22 mouse cellular contexts compared by ENCODE assay signal in the genomic region with DNA sequence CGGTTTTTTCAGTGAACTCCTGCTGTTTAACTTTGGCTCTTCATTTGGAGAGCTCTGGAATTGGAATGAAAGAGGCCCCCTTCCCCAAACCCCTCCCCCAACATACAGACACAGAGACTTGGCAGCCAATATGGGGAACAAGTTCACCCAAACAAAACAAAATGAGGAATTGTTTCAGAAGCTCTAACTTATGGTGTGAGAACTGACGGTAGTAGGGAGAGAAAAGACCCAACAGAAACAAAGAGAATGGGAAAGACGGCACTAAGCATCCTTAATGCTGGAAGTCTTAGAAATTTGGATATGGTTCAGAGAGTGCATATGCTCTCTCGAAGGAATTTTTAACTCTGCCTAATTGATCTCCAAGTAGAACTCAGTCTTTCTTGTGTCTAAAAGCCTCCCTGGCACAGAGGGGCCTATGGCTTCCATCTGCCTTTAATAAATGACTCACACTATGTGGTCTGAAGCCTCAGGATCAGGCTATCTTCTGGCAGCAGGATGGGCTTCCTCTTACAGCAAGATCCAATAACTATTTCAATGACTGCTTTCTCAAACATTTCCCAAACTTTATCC.
DNase-seq lines count a peak whose midpoint lies in the region; ATAC-seq and TF ChIP-seq lines count a peak whose summit lies in the region.
"Had no signal": no experiment of that assay in that cellular context is flagged by ENCODE, and none has a peak within 500 bp of the region (broad histone marks: within the 10 kb centered on the region; RNA-seq: fewer than 3 reads in every experiment).

No protein-coding gene starts in this region.

- no peaks in the 10 kb centered on the region for H3K4me1 ChIP-seq in hindbrain, postnatal 0 days (ENCODE audit: insufficient read depth, low read length)
- H3K4me1 ChIP-seq in hindbrain, embryonic 14.5 days (replicated peaks; ENCODE audit: control insufficient read depth, insufficient read depth, low read length), result no peaks in the 10 kb centered on the region
- 0 out of 2 replicates have a peak, but pooled peaks cover 2% of the 10 kb centered on the region for H3K4me1 ChIP-seq in lung, embryonic 14.5 days (ENCODE audit: insufficient read depth)
- H3K4me1 ChIP-seq in lung, postnatal 0 days (ENCODE audit: insufficient read depth, low read depth, low read length), result no peaks in the 10 kb centered on the region
- H3K4me1 ChIP-seq in stomach, embryonic 16.5 days (ENCODE audit: control insufficient read depth, insufficient read depth, low read length), result peaks cover 4% of the 10 kb centered on the region

- WGBS in hindbrain, postnatal 0 days, result 26% methylated on average over 4 of the region's 4 CpGs
- WGBS in hindbrain, embryonic 14.5 days, result 40% methylated on average over 4 of the region's 4 CpGs
- WGBS in lung, embryonic 14.5 days, result 23% methylated on average over 4 of the region's 4 CpGs
- 37% methylated on average over 4 of the region's 4 CpGs for WGBS in lung, postnatal 0 days
- 37% methylated on average over 4 of the region's 4 CpGs for WGBS in stomach, embryonic 16.5 days

- TF ChIP-seq CTCF in hindbrain, postnatal 0 days (IDR thresholded peaks at IDR 0.05; ENCODE audit: low read depth), result no peak
- TF ChIP-seq CTCF in lung, embryonic 14.5 days (IDR thresholded peaks at IDR 0.05; ENCODE audit: low read depth), result no peak
- no peak for TF ChIP-seq CTCF in lung, postnatal 0 days (IDR thresholded peaks at IDR 0.05)

- H3K27ac ChIP-seq in hindbrain, postnatal 0 days, result no peak overlapping the region
- H3K27ac ChIP-seq in hindbrain, embryonic 14.5 days, result no peak overlapping the region
- no peak overlapping the region for H3K27ac ChIP-seq in lung, embryonic 14.5 days (ENCODE audit: low read depth)
- H3K27ac ChIP-seq in lung, postnatal 0 days (ENCODE audit: low read length), result no peak overlapping the region
- H3K27ac ChIP-seq in stomach, embryonic 16.5 days (ENCODE audit: low read length), result no peak overlapping the region
- H3K27ac ChIP-seq: left cerebral cortex, adult 2 months had no signal

- no peaks in the 10 kb centered on the region for H3K36me3 ChIP-seq in hindbrain, postnatal 0 days (ENCODE audit: insufficient read depth, low read length)
- no peaks in the 10 kb centered on the region for H3K36me3 ChIP-seq in hindbrain, embryonic 14.5 days (replicated peaks; ENCODE audit: control insufficient read depth, insufficient read depth)
- no peaks in the 10 kb centered on the region for H3K36me3 ChIP-seq in lung, embryonic 14.5 days (ENCODE audit: insufficient read depth)
- no peaks in the 10 kb centered on the region for H3K36me3 ChIP-seq in lung, postnatal 0 days (ENCODE audit: insufficient read depth, low read length)
- no peaks in the 10 kb centered on the region for H3K36me3 ChIP-seq in stomach, embryonic 16.5 days (ENCODE audit: control insufficient read depth, insufficient read depth, low read length)

- no peak for ATAC-seq in hindbrain, postnatal 0 days
- ATAC-seq in hindbrain, embryonic 14.5 days (ENCODE audit: low FRiP score), result no peak
- ATAC-seq in lung, embryonic 14.5 days (ENCODE audit: insufficient read depth), result 0 out of 2 replicates have a peak, but pooled peaks have one; percentile 28
- ATAC-seq in lung, postnatal 0 days, result no peak
- peak; percentile 83; the same call in 1 of the 2 replicates for ATAC-seq in stomach, embryonic 16.5 days (ENCODE audit: insufficient read depth, low FRiP score)
- ATAC-seq: liver, postnatal 0 days had no signal

- no peaks in the 10 kb centered on the region for H3K9me3 ChIP-seq in hindbrain, postnatal 0 days (ENCODE audit: low read length)
- H3K9me3 ChIP-seq in hindbrain, embryonic 14.5 days (ENCODE audit: control insufficient read depth, low read length), result no peaks in the 10 kb centered on the region
- H3K9me3 ChIP-seq in lung, embryonic 14.5 days (ENCODE audit: low read depth, low read length), result no peaks in the 10 kb centered on the region
- H3K9me3 ChIP-seq in lung, postnatal 0 days (ENCODE audit: low read length), result no peaks in the 10 kb centered on the region
- no peaks in the 10 kb centered on the region for H3K9me3 ChIP-seq in stomach, embryonic 16.5 days (replicated peaks; ENCODE audit: control insufficient read depth, low read length)

- no peak overlapping the region for H3K4me3 ChIP-seq in hindbrain, postnatal 0 days (ENCODE audit: low read length)
- H3K4me3 ChIP-seq in hindbrain, embryonic 14.5 days (replicated peaks; ENCODE audit: low read length), result no peak overlapping the region
- H3K4me3 ChIP-seq in lung, embryonic 14.5 days (ENCODE audit: low read depth, low read length), result no peak overlapping the region
- H3K4me3 ChIP-seq in lung, postnatal 0 days (ENCODE audit: low read depth, low read length), result no peak overlapping the region
- no peak overlapping the region for H3K4me3 ChIP-seq in stomach, embryonic 16.5 days (replicated peaks; ENCODE audit: low read length)
- H3K4me3 ChIP-seq: left cerebral cortex, adult 2 months; myocyte had no signal

- H3K9ac ChIP-seq in hindbrain, postnatal 0 days (replicated peaks; ENCODE audit: low read length), result no peak overlapping the region
- H3K9ac ChIP-seq in hindbrain, embryonic 14.5 days, result no peak overlapping the region
- H3K9ac ChIP-seq in lung, embryonic 14.5 days, result no peak overlapping the region
- no peak overlapping the region for H3K9ac ChIP-seq in lung, postnatal 0 days (replicated peaks; ENCODE audit: low read depth)
- no peak overlapping the region for H3K9ac ChIP-seq in stomach, embryonic 16.5 days (ENCODE audit: low read length)
- H3K9ac ChIP-seq: liver, postnatal 0 days had no signal

- DNase-seq in cerebellum, postnatal 10 days, result peak; percentile 24 to 34
- DNase-seq in cerebellum, adult 9-11 months, result no peak
- peak; percentile 19 for DNase-seq in hindbrain, postnatal 0 days (ENCODE audit: low spot score)
- no peak for DNase-seq in hindbrain, embryonic 14.5 days (ENCODE audit: low spot score)
- DNase-seq in lung, embryonic 14.5 days, result peak; percentile 40
- no peak for DNase-seq in lung, postnatal 0 days (ENCODE audit: low spot score)
- no peak for DNase-seq in yolk sac, embryonic 10.5 days (ENCODE audit: low spot score)
- DNase-seq: adrenal gland, postnatal 10 days; cerebellum, adult 8-10 months; embryo, embryonic 11 days; gastrocnemius, postnatal 14 days; heart, postnatal 36 days; kidney, adult 8-10 months; kidney, postnatal 36 days; liver; liver, postnatal 0 days; lung, postnatal 36 days had no signal

- no peak overlapping the region for H3K4me2 ChIP-seq in hindbrain, postnatal 0 days (ENCODE audit: low read depth, low read length)
- H3K4me2 ChIP-seq in hindbrain, embryonic 14.5 days (replicated peaks), result no peak overlapping the region
- no peak overlapping the region for H3K4me2 ChIP-seq in lung, embryonic 14.5 days
- H3K4me2 ChIP-seq in lung, postnatal 0 days (replicated peaks; ENCODE audit: low read depth, low read length), result no peak overlapping the region
- H3K4me2 ChIP-seq in stomach, embryonic 16.5 days (ENCODE audit: low read depth, low read length), result no peak overlapping the region
- H3K4me2 ChIP-seq: heart, embryonic 11.5 days; midbrain, embryonic 11.5 days had no signal

- TF ChIP-seq EP300 in lung, postnatal 0 days (IDR thresholded peaks at IDR 0.05), result no peak

- no peaks in the 10 kb centered on the region for H3K27me3 ChIP-seq in hindbrain, postnatal 0 days (ENCODE audit: insufficient read depth, low read length)
- no peaks in the 10 kb centered on the region for H3K27me3 ChIP-seq in hindbrain, embryonic 14.5 days (ENCODE audit: control insufficient read depth, insufficient read depth, low read length)
- H3K27me3 ChIP-seq in lung, embryonic 14.5 days (ENCODE audit: insufficient read depth, low read length), result no peaks in the 10 kb centered on the region
- no peaks in the 10 kb centered on the region for H3K27me3 ChIP-seq in lung, postnatal 0 days (replicated peaks; ENCODE audit: insufficient read depth, low read length)
- H3K27me3 ChIP-seq in stomach, embryonic 16.5 days (ENCODE audit: control insufficient read depth, insufficient read depth, low read length), result no peaks in the 10 kb centered on the region

Comparison
In these comparisons a context has a peak if more than half of its experiments do, and no peak if none do; other contexts are left out.
1. DNase-seq: peak in cerebellum, postnatal 10 days (2 of 2), hindbrain, postnatal 0 days (single experiment) and lung, embryonic 14.5 days (single experiment); none in cerebellum, adult 9-11 months (single experiment), hindbrain, embryonic 14.5 days (single experiment), lung, postnatal 0 days (single experiment) and yolk sac, embryonic 10.5 days (single experiment).
2. ATAC-seq: peak in lung, embryonic 14.5 days (single experiment) and stomach, embryonic 16.5 days (single experiment); none in hindbrain, postnatal 0 days (single experiment), hindbrain, embryonic 14.5 days (single experiment) and lung, postnatal 0 days (single experiment).